Mouse (Mus musculus): ENCODE data around the gene Trp63. TPM values are rescaled to one million over a fixed set of nuclear protein-coding genes. Genes with fewer than 3 reads are reported as not detected.

Trp63 gene
- 0.01 TPM in 1 of 2 replicates, not detected in the other for polyA plus RNA-seq (2012; rRNA removed; ENCODE audit: low replicate concordance)

GRCm38 (mm10) chr16:25683531-25684248 lies at the start of gene Trp63:
TSS of gene Trp63 (plus strand) at chr16:25683763.

Measured in duodenum, adult 2 months (tissue).